Mouse (Mus musculus) kidney, adult 11 months (tissue): ENCODE data around the gene Gm21095.
"Not testable (repeated sequence)": the region's sequence is repeated elsewhere in the genome, so short reads cannot be mapped to it uniquely, and the experiment has no call there.

ENCODE experiments used
- DNase-seq: peaks from one replicate; pipeline ENCODE4 v3.0.0; 2022

Gm21095 gene

DNA sequence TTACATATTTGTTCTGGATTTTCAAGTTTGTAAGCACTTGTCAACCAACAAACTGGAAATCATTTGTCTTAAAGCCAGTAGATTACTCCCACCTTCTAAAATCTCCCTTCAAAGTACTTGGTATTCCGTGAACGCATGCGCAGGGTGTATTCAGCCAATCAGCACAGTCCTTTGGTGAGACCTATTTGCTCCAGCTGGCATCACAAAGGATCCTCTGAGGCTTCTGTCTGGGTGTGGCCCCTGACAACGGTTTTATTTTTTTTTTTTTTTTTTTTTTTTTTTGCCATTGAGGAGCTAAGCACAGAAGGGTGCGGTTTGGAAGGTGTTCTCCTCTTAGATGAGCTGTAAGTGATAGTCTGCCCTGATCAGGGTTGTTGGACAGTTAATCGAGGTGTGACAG, at the start of gene Gm21095:
Gm21095 (plus strand) TSS at position 301 of the 400 bp plus-strand sequence.
- not testable (repeated sequence) for DNase-seq
